Mouse (Mus musculus) urinary bladder, postnatal 10 days (tissue): ENCODE measurements around the gene Rita1.

Experiments
- DNase-seq: peaks from one replicate; pipeline ENCODE4 v3.0.0; 2022; ENCODE audit warnings: low spot score

Gene Rita1

GRCm38 (mm10) chr5:120612442-120612821, at the start of gene Rita1, which contains the start of gene Ddx54:
TSS of gene Rita1 (minus strand) at chr5:120612589.
TSS of gene Ddx54 (plus strand) at chr5:120612739.
- peak; percentile 79 for DNase-seq

- DNase-seq, result no peak
Measured at GRCm38 (mm10) chr5:120660816-120661215, 48.4 kb upstream of the Rita1 start.

- no peak for DNase-seq
Measured at GRCm38 (mm10) chr5:120656281-120656751, 43.9 kb upstream of the Rita1 start.

- DNase-seq, result no peak
Measured at GRCm38 (mm10) chr5:120653873-120654272, 41.5 kb upstream of the Rita1 start.

- no peak for DNase-seq
Measured at GRCm38 (mm10) chr5:120652915-120653701, 40.7 kb upstream of the Rita1 start.

GRCm38 (mm10) chr5:120651230-120651629, 38.8 kb upstream of the Rita1 start:
- no peak for DNase-seq

- no peak for DNase-seq
Measured at GRCm38 (mm10) chr5:120649938-120650337, 37.5 kb upstream of the Rita1 start.

- no peak for DNase-seq
Measured at GRCm38 (mm10) chr5:120649374-120649933, 37.1 kb upstream of the Rita1 start.

- DNase-seq, result no peak
Measured at GRCm38 (mm10) chr5:120648569-120649373, 36.4 kb upstream of the Rita1 start, which contains the start of gene Rasal1. TSS of gene Rasal1 (plus strand) at chr5:120648812.

GRCm38 (mm10) chr5:120647814-120648491, 35.6 kb upstream of the Rita1 start:
- DNase-seq, result no peak

GRCm38 (mm10) chr5:120647361-120647760, 35.0 kb upstream of the Rita1 start:
- DNase-seq, result no peak

- DNase-seq, result no peak
Measured at GRCm38 (mm10) chr5:120645851-120646250, 33.5 kb upstream of the Rita1 start.

GRCm38 (mm10) chr5:120644227-120644626, 31.8 kb upstream of the Rita1 start:
- no peak for DNase-seq

- DNase-seq, result no peak
Measured at GRCm38 (mm10) chr5:120643365-120644085, 31.1 kb upstream of the Rita1 start.

GRCm38 (mm10) chr5:120640094-120640493, 27.7 kb upstream of the Rita1 start:
- DNase-seq, result no peak

GRCm38 (mm10) chr5:120635633-120636032, 23.2 kb upstream of the Rita1 start:
- DNase-seq, result no peak

GRCm38 (mm10) chr5:120634860-120635259, 22.5 kb upstream of the Rita1 start:
- DNase-seq, result no peak

- DNase-seq, result no peak
Measured at GRCm38 (mm10) chr5:120634131-120634530, 21.7 kb upstream of the Rita1 start, which contains the start of gene Cfap73. TSS of gene Cfap73 (minus strand) at chr5:120634235.

- no peak for DNase-seq
Measured at GRCm38 (mm10) chr5:120631892-120632291, 19.5 kb upstream of the Rita1 start.

- no peak for DNase-seq
Measured at GRCm38 (mm10) chr5:120631128-120631527, 18.7 kb upstream of the Rita1 start.

GRCm38 (mm10) chr5:120628624-120629023, 16.2 kb upstream of the Rita1 start:
- DNase-seq, result no peak
